Mouse (Mus musculus) CD4-positive helper T cell, adult 2 months (primary cell): Measurements from ENCODE around the gene Ghrh.

Experiments
- DNase-seq: peaks from one replicate; pipeline ENCODE4 v3.0.0-alpha.2; 2012; ENCODE audit warnings: low read depth, missing footprints, low spot score

Ghrh gene

GRCm38 (mm10) chr2:157349121-157349778 is 1.9 kb upstream of the Ghrh start:
- no peak for DNase-seq

GRCm38 (mm10) chr2:157343337-157343736 is 4.0 kb downstream of the Ghrh start:
- no peak for DNase-seq

GRCm38 (mm10) chr2:157342328-157342926 is 4.9 kb downstream of the Ghrh start:
- DNase-seq, result no peak

- DNase-seq, result peak; percentile 55
Observed at GRCm38 (mm10) chr2:157341554-157342270, 5.6 kb downstream of the Ghrh start.

GRCm38 (mm10) chr2:157340221-157340741 is 7.0 kb downstream of the Ghrh start:
- DNase-seq, result no peak

- DNase-seq, result no peak
Observed at GRCm38 (mm10) chr2:157339532-157339931, 7.8 kb downstream of the Ghrh start.

GRCm38 (mm10) chr2:157338663-157339062 is 8.6 kb downstream of the Ghrh start:
- peak; percentile 63 for DNase-seq

- no peak for DNase-seq
Observed at GRCm38 (mm10) chr2:157332059-157332458, 15.2 kb downstream of the Ghrh start.

- no peak for DNase-seq
Observed at GRCm38 (mm10) chr2:157328570-157328969, 18.7 kb downstream of the Ghrh start.

GRCm38 (mm10) chr2:157328106-157328505 is 19.2 kb downstream of the Ghrh start:
- no peak for DNase-seq

GRCm38 (mm10) chr2:157325238-157325637 is 22.1 kb downstream of the Ghrh start:
- no peak for DNase-seq

GRCm38 (mm10) chr2:157322029-157322766 is 25.1 kb downstream of the Ghrh start:
- DNase-seq, result no peak

GRCm38 (mm10) chr2:157320886-157321285 is 26.4 kb downstream of the Ghrh start:
- no peak for DNase-seq

GRCm38 (mm10) chr2:157320135-157320534 is 27.2 kb downstream of the Ghrh start:
- DNase-seq, result no peak

GRCm38 (mm10) chr2:157317220-157317619 is 30.1 kb downstream of the Ghrh start:
- DNase-seq, result no peak

- DNase-seq, result no peak
Observed at GRCm38 (mm10) chr2:157316358-157316933, 30.9 kb downstream of the Ghrh start.

GRCm38 (mm10) chr2:157315486-157315885 is 31.8 kb downstream of the Ghrh start:
- no peak for DNase-seq

- no peak for DNase-seq
Observed at GRCm38 (mm10) chr2:157314310-157314709, 33.0 kb downstream of the Ghrh start.

- DNase-seq, result no peak
Observed at GRCm38 (mm10) chr2:157313718-157314117, 33.6 kb downstream of the Ghrh start.

GRCm38 (mm10) chr2:157310963-157311637 is 36.2 kb downstream of the Ghrh start:
- DNase-seq, result no peak

GRCm38 (mm10) chr2:157309611-157310010 is 37.7 kb downstream of the Ghrh start:
- no peak for DNase-seq
